Mouse (Mus musculus) neural tube, embryonic 10.5 days (tissue): Measurements from ENCODE around the gene Olfr1484.
"Not testable (repeated sequence)": the region's sequence is repeated elsewhere in the genome, so short reads cannot be mapped to it uniquely, and the experiment has no call there.

Source experiments
- DNase-seq: peaks from one replicate; pipeline ENCODE4 v3.0.0-alpha.2; 2017; ENCODE audit warnings: low spot score; ENCODE audit errors: extremely low spot score

Olfr1484 gene

DNA sequence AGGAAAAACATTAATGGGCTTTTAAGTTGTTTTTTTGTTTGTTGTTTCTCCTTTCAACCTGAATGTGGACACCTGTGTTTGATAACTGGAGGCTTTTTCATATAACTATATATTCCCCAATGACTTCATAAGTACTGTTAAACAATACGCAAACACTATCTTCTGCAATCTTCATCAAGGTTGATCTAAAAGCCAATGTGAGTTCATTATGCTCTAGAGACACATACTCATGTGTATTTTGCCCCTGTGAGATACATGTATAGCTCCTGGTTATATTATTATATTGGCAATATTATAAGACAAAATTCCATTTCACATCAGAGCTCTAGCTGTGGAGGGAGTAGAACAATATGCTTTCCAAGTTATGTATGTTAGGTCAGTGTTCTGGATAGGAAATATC, at the start of gene Olfr1484:
Olfr1484 (plus strand) TSS at position 301 of the 400 bp plus-strand sequence.
- DNase-seq: no peak

DNA sequence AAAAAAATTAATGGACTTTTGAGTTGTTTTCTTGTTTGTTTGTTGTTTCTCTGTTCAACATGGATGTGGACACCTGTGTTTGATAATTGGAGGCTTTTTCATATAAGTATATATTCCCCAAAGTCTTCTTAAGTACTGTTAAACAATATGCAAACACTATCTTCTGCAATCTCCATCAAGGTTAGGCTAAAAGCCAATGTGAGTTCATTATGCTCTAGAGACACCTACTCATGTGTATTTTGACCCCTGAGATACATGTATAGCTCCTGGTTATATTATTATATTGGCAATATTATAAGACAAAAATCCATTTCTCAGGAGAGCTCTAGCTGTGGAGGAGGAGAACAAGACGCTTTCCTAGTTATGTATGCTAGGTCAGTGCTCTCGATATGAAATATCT, 33.8 kb downstream of the Olfr1484 start, which contains the start of gene Olfr1487:
Olfr1487 (plus strand) TSS at position 301 of the 400 bp plus-strand sequence.
- DNase-seq: not testable (repeated sequence)

DNA sequence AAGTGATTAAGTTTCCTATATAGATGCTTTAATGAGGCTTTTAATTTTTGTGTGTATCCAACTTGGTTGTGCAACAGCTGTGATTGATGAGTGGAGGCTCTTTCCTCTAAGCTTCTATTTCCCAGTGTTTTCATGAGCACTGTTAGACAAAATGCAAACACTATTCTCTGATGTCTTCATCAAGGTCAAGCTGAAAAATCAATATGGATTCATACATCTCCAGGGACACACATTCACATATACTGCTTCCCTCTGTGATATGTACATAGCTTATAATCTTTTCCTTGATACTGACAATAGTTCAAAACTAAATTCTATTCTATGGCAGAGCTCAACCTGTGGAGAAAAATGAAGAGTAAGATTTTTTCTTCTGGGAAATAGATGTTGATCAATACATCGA, 48.0 kb downstream of the Olfr1484 start, which contains the start of gene Olfr1489:
Olfr1489 (plus strand) TSS at position 301 of the 400 bp plus-strand sequence.
- DNase-seq: no peak
